Mouse (Mus musculus) heart, postnatal 0 days (tissue): ENCODE data around the gene Fbxl14.

Experiments
- CTCF ChIP-seq: IDR thresholded peaks from 2 replicates; pipeline ENCODE4 v1.5.1; 2016; ENCODE audit warnings: antibody characterized with exemption, control low read depth, low read depth
- EP300 ChIP-seq: IDR thresholded peaks from 2 replicates; pipeline ENCODE4 v1.6.1; 2016; ENCODE audit warnings: antibody characterized with exemption, low read depth

GRCm38 (mm10) chr6:119480706-119481331 is 1.4 kb downstream of the Fbxl14 start:
- TF ChIP-seq CTCF (no peak), EP300 (no peak)
